Mouse (Mus musculus) colon, adult 2 months (tissue): ENCODE data around the gene Cacna1c. TPM values are rescaled to one million over a fixed set of nuclear protein-coding genes. Genes with fewer than 3 reads are reported as not detected.

Experiments used
- polyA plus RNA-seq: library from polyadenylated mRNA; depleted of rRNA; stranded (reverse); fragments of >200 nt; gene quantifications from 2 replicates; pipeline ENCODE4 v1.2.3, GENCODE M21; 2012; rRNA removed

Gene Cacna1c
- polyA plus RNA-seq, result 5.2 and 5.6 TPM in 2 replicates

DNA sequence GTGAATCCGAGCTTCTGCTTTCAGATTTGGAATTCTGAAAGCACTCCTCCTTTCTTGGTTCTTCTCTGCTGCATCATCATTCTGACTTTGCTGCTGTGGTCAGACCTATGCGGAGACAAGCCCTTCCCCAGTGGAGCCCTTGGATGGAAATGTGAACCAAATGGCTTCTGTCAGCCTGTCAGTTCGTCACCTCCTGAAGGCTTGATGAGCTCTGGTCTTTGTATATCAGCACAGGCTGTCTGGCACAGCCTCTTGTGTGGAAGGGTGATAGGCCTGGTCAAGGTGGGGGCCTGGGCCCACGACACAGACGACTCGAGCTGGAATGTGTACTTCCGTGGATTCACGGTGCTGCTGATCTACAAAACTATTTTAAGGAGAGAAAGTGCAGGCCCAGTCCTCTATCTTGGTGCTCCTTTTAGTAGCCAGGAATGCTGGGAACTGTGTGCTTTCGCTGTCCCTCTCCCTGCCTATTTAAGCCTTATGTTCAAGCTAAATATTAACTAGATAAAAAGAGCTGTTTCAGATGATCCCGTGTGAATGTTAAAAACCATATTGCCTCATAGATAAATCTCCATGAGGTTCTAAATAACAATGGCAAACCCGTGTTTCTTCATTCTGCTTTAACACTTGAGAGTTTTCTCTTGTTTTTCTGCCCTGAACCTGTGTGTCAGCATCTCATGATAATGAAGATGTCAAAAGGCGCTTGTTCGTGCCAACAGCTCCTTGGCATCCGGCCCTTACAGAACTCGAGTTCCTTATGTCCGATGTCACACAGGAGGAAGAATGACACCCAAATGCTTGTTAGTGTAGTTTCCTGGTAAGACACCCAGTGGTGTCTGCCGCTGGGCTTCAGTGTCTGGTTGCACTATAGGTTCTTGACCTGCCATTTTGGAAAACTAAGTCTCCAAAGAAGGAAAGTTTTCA is at the start of gene Cacna1c:
Gene Cacna1c, minus strand, starts transcription at position 37 of the 924 bp plus-strand sequence.

DNA sequence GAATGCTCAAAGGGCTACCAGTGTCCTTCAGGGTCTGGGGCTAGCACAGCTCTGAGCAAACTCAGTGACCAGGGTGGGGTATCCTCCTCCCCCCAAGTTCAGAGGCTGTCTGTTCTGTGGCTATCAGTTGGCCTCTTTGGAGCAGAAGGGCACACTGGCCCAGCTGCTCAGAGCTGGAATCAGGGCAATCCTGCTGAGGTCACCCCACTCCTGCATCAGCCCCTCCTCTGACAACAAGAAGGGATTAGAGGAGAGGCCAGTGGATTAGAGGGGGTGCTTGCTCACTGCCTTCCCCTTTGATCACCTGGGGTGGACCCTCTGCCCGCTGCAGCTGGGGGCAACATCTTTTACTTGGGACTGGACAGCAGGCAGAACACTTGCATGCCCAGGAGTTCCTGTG is 40.0 kb upstream of the Cacna1c start, which contains the start of gene Cacna2d4:
Gene Cacna2d4, plus strand, starts transcription at position 286 of the 400 bp plus-strand sequence.

DNA sequence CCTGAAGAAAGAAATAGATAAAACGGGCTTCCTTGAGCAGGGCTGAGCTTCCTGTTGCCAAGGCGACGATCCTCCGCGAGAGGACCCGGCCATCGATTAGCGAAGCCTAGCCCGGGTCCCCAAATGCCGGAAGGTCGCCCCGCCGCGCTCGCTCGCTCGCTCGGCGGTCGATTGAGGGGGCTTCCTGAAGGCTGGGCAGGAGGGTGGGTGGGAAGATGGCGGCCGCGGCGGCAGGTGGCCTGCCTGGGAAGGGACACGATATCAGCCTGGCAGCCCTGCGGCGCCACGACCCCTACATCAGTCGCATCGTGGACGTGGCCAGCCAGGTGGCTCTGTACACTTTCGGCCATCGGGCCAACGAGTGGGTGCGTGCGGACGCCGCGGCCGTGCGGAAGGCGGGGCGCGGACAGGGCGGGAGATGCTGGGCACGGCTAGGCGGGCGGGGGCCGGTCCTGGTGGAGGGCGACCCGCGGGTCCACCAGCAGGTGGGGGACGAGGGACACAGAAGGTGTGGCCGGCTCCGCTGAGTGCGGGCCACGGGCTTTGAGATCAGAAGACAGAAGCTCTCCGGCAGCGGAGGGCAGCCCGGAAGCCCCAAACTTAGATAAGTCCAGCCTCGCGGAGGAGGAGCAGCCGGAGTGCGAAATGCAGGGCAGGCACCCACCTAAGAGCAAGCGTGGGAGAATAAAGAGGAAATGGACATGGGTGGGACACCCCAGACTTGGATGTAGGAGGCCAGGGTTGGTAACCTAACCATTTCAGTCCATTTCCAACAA is 21.0 kb downstream of the Cacna1c start, which contains the start of gene Dcp1b:
Gene Dcp1b, plus strand, starts transcription at position 176 of the 776 bp plus-strand sequence.

DNA sequence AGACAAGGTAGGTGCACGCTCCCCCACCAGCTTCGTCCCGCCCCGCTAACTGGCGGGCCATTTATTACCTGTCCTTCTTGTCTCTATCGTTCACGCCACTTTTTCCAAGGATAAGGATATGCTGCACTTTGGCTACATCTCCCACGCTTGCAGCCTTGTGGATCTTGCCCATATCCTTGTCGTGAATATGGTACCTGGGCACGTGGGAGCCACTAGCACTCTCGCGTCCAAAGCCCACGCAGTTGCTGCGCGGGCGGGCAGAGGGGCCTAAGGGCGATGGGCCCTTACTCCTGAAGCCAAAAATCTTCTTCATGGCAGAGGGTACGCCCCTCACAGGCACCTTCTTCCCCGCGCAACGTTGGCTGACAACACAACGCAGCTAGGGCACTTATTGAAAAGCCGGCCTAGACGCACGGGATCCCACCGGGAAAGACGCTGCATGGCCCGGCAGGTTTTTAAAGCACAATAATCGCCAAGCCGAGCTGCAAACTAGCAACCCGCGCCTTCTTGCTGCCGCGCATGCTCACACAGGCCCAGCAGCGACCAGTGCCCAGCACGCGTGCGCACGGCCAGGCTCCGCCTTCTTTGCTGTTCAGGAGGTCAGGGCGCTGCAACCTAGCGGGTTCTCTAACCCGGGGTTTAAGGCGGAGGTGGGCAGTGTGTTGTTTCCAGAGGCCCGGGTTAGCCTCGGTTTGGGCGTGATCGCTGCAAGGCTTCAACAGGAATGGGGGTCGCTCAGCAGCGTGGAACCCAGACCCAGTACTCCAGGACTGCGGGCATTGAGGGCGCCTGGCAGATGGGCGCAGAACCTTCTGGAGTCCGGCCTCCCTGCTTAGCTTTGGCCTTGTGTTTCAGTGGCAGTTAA is 634.2 kb downstream of the Cacna1c start, which contains the start of gene Ankrd26:
Gene Ankrd26, minus strand, starts transcription at position 482 of the 865 bp plus-strand sequence.

Other genes with a start within 250 kb of the Cacna1c start
- gene Dcp1b, start 21.2 kb downstream of the Cacna1c start, polyA plus RNA-seq, result 27.1 and 29.9 TPM in 2 replicates
- 0.16 and 0.21 TPM in 2 replicates for gene Cacna2d4, start 40.1 kb upstream of the Cacna1c start, polyA plus RNA-seq
- gene Lrtm2, start 134.3 kb upstream of the Cacna1c start, polyA plus RNA-seq, result 0.09 and 0.17 TPM in 2 replicates
- gene Adipor2, start 221.3 kb upstream of the Cacna1c start, polyA plus RNA-seq, result 62.2 and 62.5 TPM in 2 replicates